Mouse (Mus musculus): ENCODE data around the gene Cbfa2t2.

- TF ChIP-seq CTCF (IDR thresholded peaks at IDR 0.05; ENCODE audit: low read depth) (no peak), EP300 (IDR thresholded peaks at IDR 0.05; ENCODE audit: low read depth) (no peak)
Measured at GRCm38 (mm10) chr2:154419631-154420515, 16.4 kb upstream of the Cbfa2t2 start.

Data from liver, postnatal 0 days (tissue).